Mouse (Mus musculus) spleen, adult 18-20 months (tissue): ENCODE measurements around the gene Atp6v0e.

Source experiments
- DNase-seq, 2 experiments: peaks; one replicate each; pipeline ENCODE4 v3.0.0; 2022; ENCODE audit warnings: mixed read lengths in 2 of 2

Atp6v0e gene

DNA sequence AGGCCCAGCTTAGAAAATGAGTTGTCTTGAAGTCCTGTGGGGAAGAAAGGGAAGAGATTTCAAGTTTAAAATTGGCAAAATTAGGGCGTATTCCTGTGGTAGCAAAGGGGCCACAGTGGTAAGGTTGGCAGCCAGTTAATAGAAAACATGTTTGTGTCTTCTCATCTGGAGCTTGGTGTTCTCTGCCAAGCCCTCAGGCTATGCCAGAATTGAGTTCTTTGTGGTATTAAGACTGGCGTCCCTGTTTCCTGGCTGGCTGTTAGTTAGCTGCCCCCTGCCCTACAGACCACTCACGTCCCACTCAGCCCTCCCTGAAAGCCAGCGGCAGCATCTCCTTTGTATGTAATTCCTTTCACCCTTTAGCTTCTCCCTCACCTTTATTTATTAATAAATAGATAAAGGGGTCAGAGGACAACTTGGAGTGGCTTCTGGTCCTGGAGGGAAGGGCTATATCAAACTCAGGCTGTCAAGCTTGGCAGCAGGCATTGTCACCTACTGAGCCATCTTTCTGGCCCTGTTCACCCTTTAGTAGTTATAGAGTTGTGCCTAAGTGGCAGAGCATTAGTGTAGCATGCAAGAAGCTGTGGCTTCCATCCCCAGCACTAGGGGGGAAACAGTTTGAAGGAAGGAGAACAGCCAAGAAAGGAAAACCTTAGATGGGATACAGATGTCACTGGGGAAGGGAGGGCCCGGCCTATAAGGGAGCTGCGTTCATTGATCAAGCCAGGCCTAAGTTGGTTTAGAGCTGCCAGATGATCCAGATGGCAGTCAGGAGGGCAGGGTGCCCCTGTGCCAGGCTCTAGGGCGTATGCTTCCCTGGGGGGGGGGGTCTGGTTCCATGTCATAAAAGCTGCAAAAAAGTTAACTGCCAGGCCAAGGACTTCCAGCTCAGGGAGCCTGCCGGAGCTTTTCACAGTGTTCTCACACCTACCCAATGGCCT lies 26.0 kb downstream of the Atp6v0e start:
- no peak for DNase-seq

GRCm38 (mm10) chr17:26689810-26690209 lies 26.8 kb downstream of the Atp6v0e start:
- DNase-seq: no peak

- DNase-seq: no peak
Measured at GRCm38 (mm10) chr17:26690236-26690635, 27.2 kb downstream of the Atp6v0e start.

- no peak for DNase-seq
Measured at GRCm38 (mm10) chr17:26691110-26691509, 28.1 kb downstream of the Atp6v0e start.

DNA sequence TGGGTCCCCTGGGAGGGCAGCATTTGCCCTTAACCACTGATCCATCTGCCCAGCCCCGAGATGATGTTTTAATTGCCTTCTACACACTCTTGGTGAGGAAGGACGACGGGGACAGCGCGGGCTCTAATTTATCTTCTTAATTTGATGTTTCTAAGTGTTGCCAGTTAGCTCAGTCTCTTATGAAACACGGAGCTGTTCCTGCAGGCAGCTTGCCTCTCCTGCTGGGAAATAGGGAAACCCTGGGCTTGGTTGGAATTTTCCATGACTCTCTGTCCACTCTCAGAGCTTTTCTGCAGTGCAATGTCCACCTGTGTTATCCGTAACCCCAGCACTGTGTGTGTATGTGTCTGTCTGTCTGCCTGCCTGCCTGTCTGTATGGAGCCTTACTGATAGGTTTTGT lies 30.4 kb downstream of the Atp6v0e start:
- DNase-seq: no peak

DNA sequence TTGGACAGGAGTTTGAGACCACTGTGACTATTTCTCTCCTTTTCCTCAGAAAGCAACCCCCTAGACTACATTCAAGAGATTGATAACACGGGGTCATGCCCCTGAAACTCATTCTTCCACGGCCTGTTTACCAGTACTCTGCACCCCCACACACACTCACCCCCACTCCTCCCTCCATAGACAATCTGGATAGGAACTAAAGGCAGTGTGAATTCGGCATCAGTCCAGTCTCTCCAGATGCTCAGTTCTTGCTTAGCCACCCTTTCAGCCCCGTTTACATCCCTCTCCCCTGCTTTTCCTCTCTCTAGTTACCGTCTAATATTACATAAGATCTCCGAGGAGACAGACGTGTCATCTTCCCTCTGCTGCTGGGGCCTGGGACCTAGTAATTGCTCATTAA lies 31.1 kb downstream of the Atp6v0e start:
- DNase-seq: no peak

GRCm38 (mm10) chr17:26695193-26695592 lies 32.2 kb downstream of the Atp6v0e start:
- no peak for DNase-seq

GRCm38 (mm10) chr17:26698846-26699245 lies 35.8 kb downstream of the Atp6v0e start:
- DNase-seq: peak in 1 of 2 experiments; percentile 26

DNA sequence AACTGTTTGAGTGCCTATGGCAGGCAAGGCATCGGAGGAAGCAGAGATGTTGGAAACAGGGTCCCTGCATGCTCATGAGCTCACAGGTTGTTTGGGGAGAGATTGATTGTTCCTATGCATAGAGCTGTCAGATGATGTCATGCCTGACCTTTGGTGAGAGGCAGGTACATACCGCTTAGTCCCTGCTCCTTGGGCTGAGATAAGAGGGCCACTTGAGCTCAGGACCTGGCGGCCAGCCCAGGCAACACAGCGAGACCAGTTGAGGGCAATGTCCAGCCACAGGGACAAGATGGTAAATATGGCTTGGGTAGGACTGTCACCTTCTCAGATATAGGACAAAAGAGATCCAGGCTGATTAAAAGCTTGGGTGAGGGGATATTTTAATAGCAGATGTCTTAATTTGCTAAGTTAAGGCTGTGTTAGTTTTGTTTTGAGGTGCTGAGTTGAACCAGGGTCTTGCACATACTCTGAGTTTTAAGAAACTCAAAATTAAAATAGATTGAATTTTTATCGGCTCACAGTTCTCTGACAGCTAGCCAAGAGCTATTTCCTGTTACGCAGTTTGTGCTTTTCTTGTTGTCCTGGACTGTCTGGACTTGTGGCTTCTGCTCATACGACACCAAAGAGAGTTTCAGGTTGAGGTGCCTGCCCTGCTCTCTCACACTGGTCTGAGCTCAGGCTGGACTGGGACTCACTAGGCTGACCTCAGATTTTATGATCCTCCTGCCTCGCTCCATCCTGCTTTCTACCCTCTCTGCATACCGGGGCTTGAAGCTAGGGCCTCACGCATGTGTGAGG lies 37.0 kb downstream of the Atp6v0e start:
- no peak for DNase-seq

GRCm38 (mm10) chr17:26701565-26701964 lies 38.5 kb downstream of the Atp6v0e start:
- DNase-seq: no peak

GRCm38 (mm10) chr17:26702621-26703020 lies 39.6 kb downstream of the Atp6v0e start:
- no peak for DNase-seq

GRCm38 (mm10) chr17:26703671-26704070 lies 40.6 kb downstream of the Atp6v0e start:
- DNase-seq: no peak

DNA sequence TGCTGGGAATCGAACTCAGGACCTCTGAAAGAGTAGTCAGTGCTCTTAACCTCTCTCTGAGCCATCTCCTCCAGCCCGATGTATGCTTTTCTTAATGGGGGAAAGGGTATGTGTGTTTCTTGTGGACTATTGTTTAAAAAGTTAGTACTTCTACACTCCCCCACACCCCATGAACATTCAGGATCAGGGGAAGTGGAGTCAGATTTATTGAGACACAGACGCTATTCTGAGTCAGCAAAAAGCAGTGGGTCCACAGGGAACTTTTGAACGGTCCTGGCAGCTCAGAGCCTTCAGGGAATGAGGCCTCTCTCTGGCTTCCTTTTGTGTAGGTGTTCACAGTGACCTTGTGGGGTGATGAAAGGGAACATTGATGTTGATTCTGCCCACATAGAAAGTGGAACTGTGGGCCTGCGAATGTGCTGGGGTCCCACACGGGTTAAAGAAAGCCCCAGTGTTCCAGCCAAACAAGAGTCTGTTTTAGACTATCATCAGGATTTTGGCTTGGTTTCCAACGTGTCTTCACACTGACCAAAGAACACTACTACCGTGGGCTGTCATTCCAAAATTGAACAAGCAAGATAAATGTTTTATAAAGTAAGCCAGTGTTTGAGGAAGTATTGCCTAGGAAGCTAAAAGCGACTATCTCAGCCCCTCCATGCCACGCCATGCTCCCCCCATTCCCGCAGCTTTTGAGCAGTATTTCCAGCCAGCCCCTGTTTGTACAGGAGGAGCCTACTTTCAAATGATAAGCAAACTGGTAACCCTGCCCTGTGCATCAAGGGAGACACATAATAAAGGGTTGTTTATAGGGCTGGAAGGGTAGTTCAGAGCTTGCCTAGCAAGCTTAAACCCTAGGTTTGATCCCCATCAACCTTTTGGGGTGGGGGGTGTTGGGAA lies 42.7 kb downstream of the Atp6v0e start:
- no peak for DNase-seq

DNA sequence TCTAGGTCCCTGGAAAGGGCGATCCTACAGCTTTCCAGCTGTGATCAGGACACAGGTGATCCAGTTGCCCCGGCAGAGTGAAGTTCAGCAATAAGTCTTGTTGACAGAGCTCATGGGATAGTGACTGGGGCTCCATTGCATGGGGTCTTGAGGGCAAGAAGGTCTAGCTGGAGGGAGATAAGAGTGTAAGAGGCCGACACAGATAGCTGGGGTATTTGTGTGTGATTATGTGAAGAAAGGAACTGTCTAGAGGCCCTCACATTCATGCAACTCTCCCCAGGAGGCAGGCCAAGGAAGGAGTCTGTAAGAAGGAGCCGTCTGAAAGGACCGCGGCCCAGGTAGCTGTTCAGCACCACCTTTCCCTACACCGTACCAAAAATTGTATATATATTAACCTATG lies 44.0 kb downstream of the Atp6v0e start:
- DNase-seq: no peak

DNA sequence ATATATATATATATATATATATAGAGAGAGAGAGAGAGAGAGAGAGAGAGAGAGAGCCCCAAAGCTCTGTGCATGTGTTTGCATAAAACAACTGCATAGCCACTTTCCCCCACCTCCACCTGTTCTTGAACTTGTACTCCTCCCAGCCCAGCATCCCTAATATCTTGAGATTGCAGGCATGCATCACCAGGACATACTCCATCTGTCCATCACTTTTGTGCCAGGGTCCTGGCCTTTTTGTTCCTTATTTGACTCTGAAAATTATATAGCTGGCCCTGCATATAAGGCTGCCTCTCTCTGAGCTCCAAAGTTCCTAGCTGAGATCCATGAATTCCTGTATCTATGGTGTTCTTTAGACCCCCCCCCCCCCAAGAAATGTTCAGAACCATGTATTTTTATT lies 45.5 kb downstream of the Atp6v0e start:
- DNase-seq: no peak

DNA sequence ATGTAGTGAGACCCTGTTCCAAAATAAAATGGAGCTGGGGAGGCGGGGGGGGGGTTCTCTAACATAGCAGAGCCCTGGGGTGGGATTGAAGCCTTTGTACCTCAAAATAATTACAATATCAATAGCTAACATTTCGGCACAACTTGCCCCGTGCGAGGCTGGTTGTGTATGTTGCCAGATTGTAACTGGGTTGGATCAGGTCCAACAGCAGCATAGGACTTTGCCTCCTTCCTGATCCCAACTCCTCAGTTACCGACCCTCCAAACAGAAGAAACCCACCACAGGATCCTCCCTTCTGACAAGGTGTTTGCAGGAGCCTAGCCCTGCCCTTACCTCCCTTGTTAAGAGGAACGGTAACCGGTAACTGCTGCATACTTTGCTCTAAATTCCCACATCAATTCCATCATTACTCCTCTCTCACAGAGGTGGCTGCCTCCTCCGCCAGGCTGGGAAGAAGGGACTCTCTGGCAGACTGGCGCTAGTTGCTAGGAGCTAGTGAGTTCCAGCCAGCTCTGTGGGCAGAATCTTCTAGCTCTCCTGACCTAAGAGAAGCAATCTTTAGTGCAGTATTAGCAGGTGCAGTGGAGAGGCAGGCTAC lies 46.1 kb downstream of the Atp6v0e start:
- DNase-seq: no peak

DNA sequence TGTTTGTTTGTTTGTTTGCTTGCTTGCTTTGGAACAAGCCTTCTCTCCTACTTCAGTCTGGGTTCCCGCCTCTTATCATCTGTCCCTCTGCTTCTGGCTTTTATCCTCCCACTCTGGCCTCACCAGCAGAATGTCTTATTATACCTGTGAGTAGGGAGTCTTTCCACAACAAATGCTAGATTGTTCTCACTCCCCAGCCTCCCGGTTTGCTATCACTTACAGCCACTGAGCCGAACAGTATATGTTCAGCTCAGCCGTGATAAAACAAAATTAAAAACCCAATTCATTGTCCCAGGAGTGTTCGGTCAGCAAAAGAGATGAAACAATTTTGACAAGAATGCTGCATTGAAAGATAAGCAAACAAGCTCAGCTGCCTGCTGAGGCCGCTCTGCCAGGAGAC lies 47.0 kb downstream of the Atp6v0e start:
- DNase-seq: no peak

DNA sequence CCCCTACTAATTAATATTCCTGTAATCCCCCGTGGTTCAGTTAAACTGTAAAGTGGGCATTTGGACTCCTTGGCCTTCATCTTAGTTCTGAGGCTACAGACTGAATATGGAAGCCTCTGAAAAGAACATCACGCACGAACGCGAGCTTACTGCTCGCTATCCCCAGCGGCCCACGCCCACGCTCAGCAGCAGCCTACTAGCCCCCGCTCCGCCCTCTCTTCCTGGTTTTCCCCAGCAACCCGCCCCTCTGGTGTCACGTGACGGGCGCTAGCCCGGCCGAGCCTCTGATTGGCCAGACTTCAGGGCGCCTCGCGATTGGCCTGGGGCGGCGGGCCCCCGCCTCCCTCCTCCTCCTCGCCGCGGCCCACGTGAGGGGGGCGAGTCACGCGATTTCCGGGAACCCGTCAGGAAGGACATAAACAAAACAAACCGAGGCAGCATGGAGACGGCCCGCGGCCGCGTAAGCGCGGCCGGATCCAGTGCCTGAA lies 52.3 kb downstream of the Atp6v0e start, which contains the start of gene Crebrf:
Gene Crebrf (plus strand): TSS at position 380 of the 488 bp plus-strand sequence.
- DNase-seq: peak; percentile 98 to 99

DNA sequence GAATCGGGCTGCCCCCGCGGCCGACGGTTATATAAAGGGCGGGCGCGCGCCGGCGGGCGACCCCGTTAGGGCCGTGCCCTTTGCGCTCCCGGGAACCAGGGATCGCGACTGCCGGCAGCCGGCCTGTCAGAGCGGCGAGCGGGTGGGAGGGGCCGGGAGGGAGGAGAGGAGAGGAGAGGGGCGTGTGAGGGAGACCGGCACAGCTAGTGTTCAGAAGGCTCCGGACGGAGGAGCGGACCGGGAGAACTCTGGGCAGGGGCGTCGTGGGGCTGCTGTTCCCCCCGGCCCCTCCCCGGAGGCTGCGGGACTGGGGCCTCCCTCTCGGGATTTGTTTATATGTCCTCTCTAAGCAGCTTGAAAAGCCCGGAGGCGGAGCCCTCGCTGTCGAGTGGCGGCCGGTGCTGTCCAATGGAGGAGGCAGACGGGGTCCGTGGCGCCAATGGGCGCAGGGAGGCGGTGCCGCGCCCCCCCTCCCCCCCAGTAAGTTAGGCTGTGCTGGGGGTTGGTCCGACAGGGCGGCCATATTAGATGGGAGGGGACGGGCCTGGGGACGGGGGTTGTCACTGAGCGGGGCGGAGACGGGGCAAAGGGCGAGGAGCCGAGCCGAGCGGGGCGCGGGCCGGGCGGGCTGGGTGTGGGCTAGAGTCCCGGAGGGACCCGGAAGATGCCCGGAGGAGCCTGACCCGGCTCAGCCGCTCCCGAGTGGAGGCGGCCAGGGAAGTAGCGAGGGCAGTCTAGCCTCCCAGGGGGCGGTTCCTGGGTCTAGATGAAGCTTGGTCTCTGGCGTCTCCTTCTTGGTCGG lies 53.1 kb downstream of the Atp6v0e start:
- peak; percentile 89 to 93 for DNase-seq

DNA sequence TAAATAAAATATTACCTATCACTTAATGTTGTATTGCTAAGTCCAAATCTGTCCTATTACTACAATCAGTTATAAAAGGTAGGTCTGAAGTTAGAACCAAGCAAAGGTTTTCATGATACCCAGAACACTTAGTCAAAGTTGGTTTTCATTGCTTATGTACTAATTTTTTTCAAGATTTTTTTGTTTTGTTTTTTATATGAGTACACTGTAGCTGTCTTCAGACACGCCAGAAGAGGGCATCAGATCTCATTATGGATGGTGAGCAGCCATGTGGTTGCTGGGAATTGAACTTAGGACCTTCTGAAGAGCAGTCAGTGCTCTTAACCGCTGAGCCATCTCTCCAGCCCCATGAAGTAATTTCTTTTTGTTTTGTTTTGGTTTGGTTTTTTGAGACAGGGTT lies 54.8 kb downstream of the Atp6v0e start:
- no peak for DNase-seq

- no peak for DNase-seq
Measured at GRCm38 (mm10) chr17:26719405-26719804, 56.4 kb downstream of the Atp6v0e start.
